Mouse (Mus musculus) layer of hippocampus, postnatal 25 days (tissue): ENCODE data around the gene Tut7. TPM values are rescaled to one million over a fixed set of nuclear protein-coding genes. Genes with fewer than 3 reads are reported as not detected.
A peak's percentile ranks its signal among the peaks of the same experiment; 100 is the strongest.
"Not testable (repeated sequence)": the region's sequence is repeated elsewhere in the genome, so short reads cannot be mapped to it uniquely, and the experiment has no call there.

ENCODE experiments used
- DNase-seq, 2 experiments: peaks; one replicate each; pipeline ENCODE4 v3.0.0; 2022; ENCODE audit warnings: mixed read lengths in 2 of 2, low spot score in 1 of 2; ENCODE audit errors: extremely low spot score in 1 of 2
- total RNA-seq, 2 experiments: library from RNA; stranded (reverse); gene quantifications; 2 replicates each; pipeline ENCODE4 v1.2.3; 2021

Tut7 gene
- total RNA-seq, 2 experiments from 2014 or later, result 59.0 to 64.0 TPM

DNA sequence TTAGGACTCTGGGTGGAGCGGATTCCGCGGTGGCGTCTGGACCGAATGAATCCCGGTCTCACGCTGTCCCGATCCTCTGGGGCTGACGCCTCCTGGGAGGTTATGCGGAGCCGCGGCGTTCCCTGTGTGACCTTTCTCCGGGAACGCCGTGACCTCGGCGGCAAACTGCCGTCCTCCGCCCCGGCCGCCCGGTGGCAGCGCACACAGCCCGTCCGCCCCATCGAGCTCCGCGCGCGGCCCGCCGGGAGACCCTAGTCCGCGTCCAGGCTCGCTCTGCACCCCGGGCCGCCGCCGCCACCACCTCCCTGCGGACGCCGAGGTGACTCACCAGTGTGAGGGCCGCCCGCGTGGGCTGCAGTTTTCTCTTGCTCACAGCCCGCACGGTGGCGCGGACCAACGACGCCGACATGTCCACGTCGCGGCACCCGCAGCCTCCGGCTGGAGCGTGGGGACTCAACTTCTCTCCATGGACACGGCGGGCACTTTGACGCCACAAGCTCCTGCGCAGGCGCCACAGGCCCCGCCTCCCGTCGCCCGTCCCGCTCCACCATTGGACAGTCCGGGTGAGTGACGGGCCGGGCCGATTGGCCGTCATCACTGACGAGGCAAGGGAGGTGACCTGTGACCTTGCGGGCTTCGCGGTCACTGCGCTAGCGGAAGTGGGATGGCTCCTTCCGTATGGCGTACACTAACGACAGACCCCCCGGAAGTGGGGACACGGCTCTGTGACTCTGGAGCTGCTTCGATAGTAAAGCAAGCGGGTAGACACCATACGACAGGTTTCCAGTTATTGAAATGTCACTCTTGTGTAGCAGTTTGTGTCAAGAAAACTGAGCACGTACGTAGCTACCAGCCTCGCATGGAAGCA is 53.4 kb downstream of the Tut7 start, which contains the start of gene Isca1:
Gene Isca1 (minus strand): TSS at position 515 of the 868 bp plus-strand sequence.
- peak; percentile 97 to 99 for DNase-seq

DNA sequence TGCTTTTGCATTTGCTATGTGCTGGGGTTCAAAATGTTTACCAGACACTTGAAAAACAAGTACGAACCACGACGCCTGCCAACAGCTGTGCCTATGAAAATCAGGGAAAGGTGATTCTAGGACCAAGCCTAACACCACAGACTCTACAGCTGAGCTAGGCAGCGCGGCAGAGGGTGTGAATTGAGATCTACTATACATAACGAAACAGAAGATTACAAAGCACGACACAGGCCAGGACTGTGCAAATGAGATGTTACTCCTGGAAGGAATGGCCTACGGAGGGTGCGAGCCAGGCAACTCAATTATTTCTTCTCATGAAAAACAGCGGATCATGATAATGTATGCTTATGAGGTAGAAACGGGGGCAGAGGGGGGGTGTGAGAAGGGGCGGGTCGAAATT is 54.4 kb downstream of the Tut7 start:
- no peak for DNase-seq

DNA sequence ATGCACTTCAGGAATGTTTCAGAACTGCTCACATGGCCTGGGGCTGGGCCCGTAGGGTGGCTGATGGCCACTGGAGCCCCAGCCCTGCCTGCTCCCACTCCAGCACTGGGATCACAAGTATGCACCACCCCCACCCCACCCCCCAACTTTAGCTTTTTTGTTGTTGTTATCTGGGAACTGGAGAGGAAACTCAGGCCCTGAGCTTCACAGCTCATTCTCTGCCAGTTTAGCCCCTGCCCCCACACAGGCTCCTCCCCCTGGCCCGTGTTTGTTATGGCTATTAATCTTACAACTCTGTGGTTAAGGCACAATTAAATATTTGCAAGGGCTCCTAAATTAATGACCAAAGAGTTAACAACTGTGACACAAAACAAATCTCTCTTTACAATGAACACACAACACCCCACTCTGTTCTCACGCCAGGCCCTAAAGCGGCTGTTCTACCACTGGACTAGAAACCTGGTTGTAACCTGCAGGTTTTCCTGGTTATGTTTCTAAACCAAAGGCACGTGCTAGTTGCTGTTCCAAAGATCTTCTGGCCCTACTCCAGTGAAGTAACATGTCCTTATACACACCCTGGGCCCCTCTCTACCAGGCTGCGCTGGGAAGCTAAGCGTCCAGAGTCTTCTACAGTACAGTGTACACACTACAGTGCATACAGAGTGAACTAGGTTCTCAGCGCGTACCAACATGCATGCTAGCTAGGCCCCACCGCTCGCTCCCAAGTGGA is 56.0 kb downstream of the Tut7 start:
- no peak for DNase-seq

DNA sequence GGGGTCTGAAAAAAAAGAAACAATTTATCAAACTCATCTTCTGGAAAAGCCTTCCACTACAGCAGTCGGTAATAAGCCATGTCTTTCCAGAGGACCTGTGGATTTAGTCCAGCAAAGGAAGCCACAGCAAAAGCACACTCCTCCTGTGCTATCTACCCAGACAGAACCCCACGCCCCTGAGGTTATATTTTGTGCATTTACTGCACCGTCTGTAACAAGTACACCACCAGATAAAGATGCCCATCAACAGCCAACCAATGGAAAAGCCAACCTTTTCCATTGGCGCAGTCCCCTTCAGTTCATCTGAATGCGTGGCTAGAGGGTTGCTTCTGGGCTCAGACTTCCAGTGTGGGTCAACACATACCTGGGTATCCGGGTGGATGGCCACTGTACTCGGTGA is 60.2 kb downstream of the Tut7 start:
- no peak for DNase-seq

DNA sequence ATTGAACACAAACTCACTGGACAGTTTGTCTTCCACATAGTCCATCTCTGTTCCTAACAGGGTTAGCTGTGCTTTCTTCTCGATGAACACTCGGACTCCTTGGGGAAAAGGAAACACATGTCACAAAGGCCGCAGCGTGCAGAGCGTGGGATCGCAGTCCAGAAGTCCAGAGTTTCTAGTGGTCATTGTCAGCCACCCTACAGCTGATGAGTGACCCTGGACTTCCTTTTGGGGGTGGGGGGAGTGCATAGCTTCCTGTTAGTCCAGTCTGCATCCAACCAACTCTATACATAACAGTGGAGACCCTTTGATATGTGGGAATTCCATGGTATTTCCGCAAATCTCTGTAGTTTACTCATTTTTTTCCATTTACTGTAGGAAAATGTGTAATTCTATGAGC is 66.0 kb downstream of the Tut7 start:
- DNase-seq, result no peak

DNA sequence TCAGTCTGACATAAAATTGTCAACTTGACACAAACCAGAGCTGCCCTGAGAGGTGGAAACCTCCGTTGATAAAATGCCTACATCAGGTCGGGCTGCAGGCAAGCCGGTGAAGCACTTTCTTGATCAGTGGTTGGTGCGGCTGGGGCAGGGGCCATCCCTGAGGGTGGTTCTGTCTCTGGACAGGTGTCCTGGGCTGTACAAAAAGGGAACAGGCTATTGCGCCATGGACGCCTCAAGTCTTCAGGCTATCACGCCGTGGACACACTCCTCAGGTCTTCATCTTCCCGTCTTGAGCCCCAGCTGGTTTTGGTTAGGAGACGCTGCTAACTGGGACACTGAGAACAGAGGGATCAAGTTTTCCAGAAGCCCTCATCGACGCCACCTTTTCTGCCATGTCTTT is 72.6 kb downstream of the Tut7 start:
- DNase-seq, result no peak

DNA sequence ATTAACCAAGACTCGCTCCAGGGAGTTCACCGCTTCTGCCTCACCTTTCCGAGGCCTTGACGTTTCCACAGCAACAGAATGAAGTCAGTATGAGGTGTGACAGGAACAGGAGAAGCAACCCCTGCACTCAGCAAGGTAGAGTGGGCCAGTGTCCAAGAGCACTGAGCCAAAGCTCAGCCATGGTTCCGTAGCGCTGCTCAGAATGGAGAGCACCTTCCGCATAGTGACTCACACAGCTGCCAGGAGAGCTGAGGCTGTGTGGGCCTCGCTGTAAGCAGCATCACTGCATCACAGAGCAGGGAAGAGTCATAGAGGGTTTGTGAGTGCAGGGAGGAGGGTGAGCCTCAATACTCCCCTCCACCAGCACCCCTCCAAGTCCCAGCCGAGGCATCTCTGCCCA is 76.2 kb downstream of the Tut7 start, which contains the start of gene 1700014D04Rik:
Gene 1700014D04Rik (minus strand): TSS at position 42 of the 400 bp plus-strand sequence.
- DNase-seq, result no peak

DNA sequence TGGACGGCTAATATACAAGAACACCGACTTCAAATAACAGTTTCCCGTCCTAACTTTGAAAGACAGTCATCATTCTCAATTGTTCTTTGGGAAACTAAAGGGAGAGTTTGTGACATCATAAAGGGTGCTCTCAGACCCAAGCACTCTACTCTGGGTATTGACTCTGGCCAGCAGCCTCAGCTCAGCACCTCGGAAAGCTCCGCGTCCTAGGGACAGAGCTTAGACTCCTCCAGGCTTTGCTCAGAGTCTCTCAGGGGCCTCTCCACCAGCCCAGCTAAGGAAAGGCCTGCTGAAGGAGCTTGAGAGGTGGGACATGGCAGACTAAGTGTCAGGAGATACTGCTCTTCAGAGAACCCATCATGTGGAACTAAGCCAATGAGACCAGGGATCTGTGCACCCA is 76.8 kb downstream of the Tut7 start:
- DNase-seq, result no peak

DNA sequence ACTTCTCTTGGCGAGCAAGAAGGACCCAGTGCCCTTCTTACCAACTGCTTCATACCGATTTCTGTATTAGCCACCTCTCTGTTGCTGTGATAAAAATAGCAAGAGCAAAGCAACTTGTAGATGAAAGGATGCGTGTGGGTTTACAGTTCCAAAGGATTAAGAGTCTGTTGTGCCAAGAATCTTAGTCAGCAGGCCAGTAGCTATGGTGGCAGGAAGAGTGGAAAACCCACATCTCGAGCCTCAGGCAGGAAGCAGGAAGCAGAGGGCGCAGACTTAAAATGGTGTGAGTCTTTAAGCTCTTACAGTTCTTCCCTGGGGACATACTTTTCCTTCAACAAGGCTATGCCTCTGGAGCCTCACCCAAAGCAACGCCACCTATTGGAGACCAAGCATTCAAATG is 77.5 kb downstream of the Tut7 start:
- no peak for DNase-seq

DNA sequence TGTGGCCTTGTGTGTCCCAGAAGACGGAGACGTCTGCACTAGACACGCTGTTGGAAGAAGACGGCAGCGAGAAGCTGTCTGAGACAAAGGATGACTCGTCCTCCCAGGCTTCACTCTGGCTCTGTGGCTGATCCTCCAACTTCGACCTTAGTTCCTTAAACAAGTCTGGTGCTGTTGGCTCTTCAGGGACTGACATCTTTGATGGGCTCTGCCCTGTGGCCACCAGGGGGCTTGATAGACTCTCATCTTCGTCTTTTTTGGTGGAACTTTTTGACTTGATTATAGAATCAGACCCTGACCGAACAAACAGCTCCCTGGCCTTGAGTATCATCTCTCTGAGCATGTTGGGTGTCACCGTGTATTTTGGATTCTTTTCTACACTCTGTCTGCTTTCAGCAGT is 81.2 kb downstream of the Tut7 start:
- no peak for DNase-seq

DNA sequence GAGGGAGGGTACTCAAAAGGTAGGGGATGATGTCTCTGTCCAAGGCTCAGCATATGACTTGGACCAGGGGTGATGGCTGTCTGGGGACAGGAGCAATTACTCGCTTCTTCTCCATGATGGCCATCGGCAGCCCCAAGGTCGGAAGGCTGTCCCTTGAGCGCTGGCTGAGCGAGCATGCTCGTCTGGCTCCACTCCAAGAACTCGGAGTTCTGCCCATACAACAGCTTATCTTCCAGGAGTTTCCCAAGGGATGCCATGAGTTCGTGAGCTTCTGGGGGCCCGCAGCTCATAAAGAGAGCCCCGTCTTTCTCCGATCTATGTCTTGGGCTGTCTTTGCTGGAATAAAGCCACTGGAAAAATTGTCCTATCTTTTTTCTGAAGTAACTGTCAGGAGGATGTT is 81.9 kb downstream of the Tut7 start:
- DNase-seq, result no peak

DNA sequence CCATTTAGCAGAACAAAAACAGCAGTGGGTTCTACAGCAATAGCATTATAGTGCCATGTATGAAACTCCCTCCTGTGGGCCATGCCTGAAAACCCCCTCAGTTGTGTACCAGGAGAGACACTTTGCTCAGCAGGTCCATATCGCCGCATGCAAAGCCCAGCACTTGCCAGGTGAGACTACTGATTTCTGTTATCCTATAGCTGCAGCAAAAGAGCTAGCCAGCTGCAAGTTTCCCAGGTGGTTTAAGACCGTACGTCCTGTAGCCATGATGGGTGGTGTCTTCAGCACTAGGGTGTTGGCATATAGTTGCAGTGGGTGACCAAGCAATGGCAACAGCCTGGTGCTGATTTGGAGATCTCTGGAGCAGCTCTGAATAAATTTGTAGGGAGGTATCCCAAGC is 83.5 kb downstream of the Tut7 start:
- no peak for DNase-seq

DNA sequence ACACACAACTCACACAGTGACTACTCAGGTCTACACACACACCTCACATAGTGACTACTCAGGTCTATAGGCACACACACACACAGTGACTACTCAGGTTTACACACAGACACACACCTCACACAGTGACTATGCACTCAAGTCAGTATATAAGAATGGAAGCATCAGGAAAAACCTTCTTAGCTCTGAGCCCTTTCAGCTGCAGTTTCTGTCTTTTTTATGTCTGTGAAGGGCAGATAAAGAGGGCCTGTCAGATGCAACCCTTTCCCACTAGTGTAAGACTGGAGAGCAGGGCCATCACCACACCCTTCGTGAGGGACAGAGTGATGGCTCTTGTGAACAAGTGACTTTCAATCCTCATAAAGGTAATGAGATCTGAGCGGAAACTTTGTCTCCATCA is 84.5 kb downstream of the Tut7 start:
- DNase-seq, result no peak

DNA sequence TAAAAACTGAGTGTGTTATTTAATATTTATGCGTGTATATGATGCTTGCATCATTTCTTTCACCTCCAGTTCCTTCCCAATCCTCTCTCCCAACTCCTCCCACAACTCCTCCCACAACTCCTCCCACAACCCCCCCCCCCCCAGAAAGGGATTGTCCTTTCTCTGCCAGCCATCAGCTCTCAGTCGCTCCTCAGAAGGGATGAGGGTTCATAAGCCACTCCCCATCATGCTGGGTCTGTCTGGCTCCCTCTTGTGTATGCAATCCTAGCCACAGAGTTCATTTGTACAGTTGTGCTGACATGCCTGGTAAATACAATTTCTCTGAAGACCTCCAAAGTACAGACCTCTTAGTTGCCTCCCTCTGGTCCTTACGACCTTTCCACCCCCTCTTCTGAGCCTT is 87.8 kb downstream of the Tut7 start:
- no peak for DNase-seq

DNA sequence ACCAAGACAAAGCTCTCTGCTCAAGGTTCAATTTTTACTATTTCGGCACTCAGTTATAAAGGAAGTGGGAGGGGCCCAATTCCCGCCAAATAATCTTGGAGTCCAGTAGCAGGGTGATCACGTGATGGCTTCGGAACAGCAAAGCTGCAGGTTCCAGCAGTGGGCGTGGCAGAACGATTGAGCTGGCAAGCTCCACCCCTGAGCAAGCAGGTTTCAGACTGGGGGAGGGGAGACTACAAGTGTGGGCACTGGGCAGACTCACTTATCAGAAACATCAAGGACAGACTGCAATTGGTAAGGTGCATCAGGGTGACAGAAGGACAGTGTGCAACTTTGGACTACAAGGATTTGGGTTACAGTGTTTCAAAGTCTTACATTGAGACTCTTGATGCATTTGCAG is 88.6 kb downstream of the Tut7 start:
- DNase-seq, result not testable (repeated sequence)

DNA sequence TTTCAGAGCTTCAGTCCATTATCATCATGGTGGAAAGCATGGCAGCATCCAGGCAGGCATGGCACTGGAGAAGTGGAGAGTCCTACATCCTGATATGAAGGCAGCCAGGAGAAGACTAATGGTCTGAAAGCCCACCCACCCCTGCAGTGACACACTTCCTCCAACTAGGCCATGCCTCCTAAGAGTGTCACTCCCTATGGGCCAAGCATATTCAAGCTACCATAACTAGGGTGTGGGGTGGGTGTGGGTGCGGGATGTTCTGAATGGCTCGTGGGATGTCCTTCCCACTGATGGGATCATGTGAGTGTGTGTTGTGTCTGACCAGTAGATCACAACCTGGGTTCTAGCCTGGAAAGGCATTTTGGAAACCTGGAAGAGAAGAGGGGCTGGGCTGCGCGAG is 89.0 kb downstream of the Tut7 start:
- no peak for DNase-seq

DNA sequence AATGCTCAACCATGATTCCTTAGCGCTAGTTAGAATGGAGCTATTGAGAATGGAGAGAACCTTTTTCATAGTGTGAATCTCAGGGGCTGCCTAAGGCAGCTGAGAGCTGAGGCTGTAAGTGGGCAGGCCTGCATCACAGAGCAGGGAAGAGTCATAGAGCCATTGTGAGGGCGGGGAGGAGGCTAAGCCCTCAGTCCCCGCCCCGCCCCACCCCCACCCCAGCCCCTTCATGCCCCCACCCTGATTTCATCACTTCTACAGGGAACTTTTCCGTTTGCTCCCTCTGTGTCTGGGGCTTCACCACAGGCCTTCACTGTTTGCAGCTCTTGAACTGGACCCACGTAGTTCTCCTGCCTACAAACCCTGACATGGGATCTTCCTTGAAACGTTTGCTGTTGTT is 91.3 kb downstream of the Tut7 start, which contains the start of gene Spata31d1d:
Gene Spata31d1d (minus strand): TSS at position 101 of the 400 bp plus-strand sequence.
- no peak for DNase-seq

DNA sequence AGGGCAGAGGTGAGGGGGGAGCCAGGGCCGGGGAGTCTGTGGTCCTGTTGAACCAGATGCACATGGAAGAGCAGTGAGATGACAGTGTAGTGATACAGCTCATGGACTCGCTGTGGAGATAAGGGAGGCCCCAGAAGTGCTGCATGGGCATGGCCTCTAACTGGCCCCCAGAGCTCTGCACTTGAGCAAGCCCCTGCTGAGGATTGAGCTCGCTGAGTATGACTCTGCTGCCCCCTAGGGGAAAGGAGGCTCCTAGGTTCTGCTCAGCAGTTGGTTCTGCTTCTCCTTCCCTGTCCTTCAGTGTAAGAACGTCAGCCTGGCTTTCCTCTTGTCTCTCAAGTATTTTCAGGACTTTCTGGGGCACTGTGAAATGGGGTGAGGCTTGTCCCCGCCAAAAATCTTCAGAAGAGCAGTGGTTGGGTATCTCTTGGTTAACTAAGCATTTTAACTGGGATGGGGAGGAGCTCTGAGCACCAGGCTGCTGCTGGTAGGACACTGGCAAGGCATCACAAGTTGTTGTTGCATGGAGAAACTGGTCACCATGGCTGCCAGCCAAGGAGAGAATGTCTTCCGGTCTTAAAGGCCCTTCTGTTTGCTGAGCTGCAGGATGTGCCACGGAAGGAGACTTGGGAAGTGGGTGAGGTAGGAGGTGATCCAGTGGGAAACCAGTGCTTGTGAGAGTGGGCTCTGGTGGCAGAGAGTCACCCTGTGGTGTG is 94.4 kb downstream of the Tut7 start:
- DNase-seq, result peak; percentile 69 to 86

DNA sequence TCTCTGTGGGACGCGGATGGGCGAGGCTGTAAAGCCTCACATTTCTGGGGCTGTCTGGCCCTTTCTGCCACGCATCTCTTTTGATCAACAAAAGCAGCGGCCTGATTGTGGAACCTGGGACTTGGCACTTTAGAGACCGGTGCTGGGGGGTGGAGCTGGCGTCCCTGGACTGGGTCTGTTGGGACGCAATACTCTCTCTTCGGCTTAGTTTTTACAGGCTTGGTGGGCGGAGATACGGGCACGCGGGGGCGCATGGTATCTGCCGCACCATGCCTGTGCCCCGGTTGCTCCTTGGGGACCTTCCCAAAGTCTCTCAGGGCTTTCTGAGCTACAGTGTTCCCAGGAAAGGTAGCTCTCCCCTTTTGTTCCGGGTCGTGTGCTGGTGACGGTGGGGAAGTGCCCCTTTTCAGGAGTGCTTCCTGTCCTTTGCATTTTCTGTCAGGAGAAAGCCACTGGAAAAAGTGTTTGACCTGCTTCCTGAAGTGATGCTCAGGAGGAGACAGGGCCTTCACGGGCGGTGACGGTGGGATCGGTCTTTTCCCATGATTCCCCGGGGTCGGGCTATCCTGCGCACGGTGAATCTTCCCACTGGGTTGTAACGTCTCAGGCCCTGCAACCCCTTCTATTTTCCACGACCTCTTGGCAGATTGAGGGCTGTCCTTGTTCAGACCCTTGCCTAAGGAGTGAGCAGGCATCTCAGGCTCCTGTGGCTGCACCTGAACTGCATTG is 96.6 kb downstream of the Tut7 start:
- DNase-seq, result no peak

DNA sequence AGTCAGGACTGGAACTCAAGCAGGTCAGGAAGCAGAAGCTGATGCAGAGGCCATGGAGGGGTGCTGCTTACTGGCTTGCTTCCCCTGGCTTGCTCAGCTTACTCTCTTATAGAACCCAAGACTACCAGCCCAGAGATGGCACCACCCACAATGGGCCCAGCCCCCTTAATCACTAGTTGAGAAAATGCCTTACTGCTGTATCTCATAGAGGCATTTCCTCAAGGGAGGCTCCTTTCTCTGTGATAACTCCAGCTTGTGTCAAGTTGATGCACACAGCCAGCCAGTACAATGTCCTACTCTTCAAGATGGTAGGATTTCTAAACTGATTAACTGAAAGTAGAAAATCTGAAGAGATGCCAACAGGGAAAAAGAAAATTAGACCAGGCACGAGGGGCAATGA is 100.9 kb downstream of the Tut7 start:
- not testable (repeated sequence) for DNase-seq
